Mouse (Mus musculus) megakaryocyte-erythroid progenitor cell, adult 5-6 weeks (primary cell): Measurements from ENCODE around the gene Pnpla2. TPM values are rescaled to one million over a fixed set of nuclear protein-coding genes. Genes with fewer than 3 reads are reported as not detected.

ENCODE experiments used
- ATAC-seq: replicated peaks from 2 replicates; pipeline ENCODE4 v1.8.0; 2016; ENCODE audit warnings: mild to moderate bottlenecking, inconsistent platforms; ENCODE audit not compliant: severe bottlenecking, poor library complexity, low FRiP score, low TSS enrichment
- total RNA-seq, 2 experiments: library from RNA; stranded (forward) in 1 of 2; stranded (reverse) in 1 of 2; fragments of 200-1000, 215-1000 nt in 1 of 2; fragments of >200 nt in 1 of 2; fragmentation: Nextera tagmentation in 1 of 2; gene quantifications; 2 replicates each; pipeline ENCODE4 v1.2.3; 2014 to 2017

Gene Pnpla2
- total RNA-seq, 2 experiments from 2014 or later: 17.8 to 32.6 TPM

GRCm38 (mm10) chr7:141430585-141431240, 24.3 kb upstream of the Pnpla2 start:
- ATAC-seq: no peak

GRCm38 (mm10) chr7:141431434-141432185, 23.4 kb upstream of the Pnpla2 start:
- ATAC-seq: no peak

- no peak for ATAC-seq
Measured at GRCm38 (mm10) chr7:141432186-141432611, 22.8 kb upstream of the Pnpla2 start.

- no peak for ATAC-seq
Measured at GRCm38 (mm10) chr7:141432741-141433516, 22.1 kb upstream of the Pnpla2 start.

- ATAC-seq: no peak
Measured at GRCm38 (mm10) chr7:141433517-141434400, 21.2 kb upstream of the Pnpla2 start.

- ATAC-seq: no peak
Measured at GRCm38 (mm10) chr7:141434464-141434863, 20.5 kb upstream of the Pnpla2 start.

GRCm38 (mm10) chr7:141435129-141435855, 19.7 kb upstream of the Pnpla2 start:
- peak; percentile 72 for ATAC-seq

GRCm38 (mm10) chr7:141435856-141436522, 19.0 kb upstream of the Pnpla2 start:
- no peak for ATAC-seq

GRCm38 (mm10) chr7:141436523-141436892, 18.5 kb upstream of the Pnpla2 start:
- ATAC-seq: no peak

GRCm38 (mm10) chr7:141437178-141438120, 17.5 kb upstream of the Pnpla2 start, which contains the start of gene Slc25a22:
Gene Slc25a22 (minus strand): TSS chr7:141437892.
- peak; percentile 62 for ATAC-seq

GRCm38 (mm10) chr7:141438201-141438968, 16.6 kb upstream of the Pnpla2 start:
- no peak for ATAC-seq

- ATAC-seq: no peak
Measured at GRCm38 (mm10) chr7:141439140-141439679, 15.8 kb upstream of the Pnpla2 start.

GRCm38 (mm10) chr7:141439811-141440210, 15.2 kb upstream of the Pnpla2 start:
- no peak for ATAC-seq

GRCm38 (mm10) chr7:141440613-141441012, 14.4 kb upstream of the Pnpla2 start:
- no peak for ATAC-seq

GRCm38 (mm10) chr7:141441460-141441859, 13.5 kb upstream of the Pnpla2 start:
- no peak for ATAC-seq

- ATAC-seq: no peak
Measured at GRCm38 (mm10) chr7:141442199-141442598, 12.8 kb upstream of the Pnpla2 start.
